Mouse (Mus musculus): ENCODE results near the gene Cacna2d1.

GRCm38 (mm10) chr5:16035259-16035658, 100.8 kb downstream of the Cacna2d1 start:
- no peak for TF ChIP-seq EP300 (IDR thresholded peaks at IDR 0.05; ENCODE audit: low read depth)
- no peak for TF ChIP-seq CTCF (IDR thresholded peaks at IDR 0.05; ENCODE audit: low read depth)

Measured in liver, embryonic 14.5 days (tissue).